Mouse (Mus musculus) CH12.LX (cell line): Measurements from ENCODE around the gene Ubl3.

ENCODE experiments used
- CTCF ChIP-seq, 2 experiments: IDR thresholded peaks in 1 of 2; conservative IDR thresholded peaks in 1 of 2; 2 replicates each; pipeline ENCODE4 v1.5.1; 2011 to 2012; ENCODE audit warnings: low read depth in 2 of 2, low read length in 2 of 2, improper control_type of control experiment in 1 of 2, inconsistent platforms in 1 of 2, mild to moderate bottlenecking in 1 of 2, moderate library complexity in 1 of 2
- E2F4 ChIP-seq: IDR thresholded peaks from 2 replicates; pipeline ENCODE4 v1.6.1; 2011; ENCODE audit warnings: low read depth, low read length, improper control_type of control experiment; ENCODE audit not compliant: insufficient replicate concordance
- EP300 ChIP-seq: IDR thresholded peaks from 2 replicates; pipeline ENCODE4 v1.6.1; 2011; ENCODE audit warnings: low read length, improper control_type of control experiment
- GABPA ChIP-seq: IDR thresholded peaks from 2 replicates; pipeline ENCODE4 v1.6.1; 2012; ENCODE audit warnings: low read depth, low read length, improper control_type of control experiment, inconsistent platforms; ENCODE audit not compliant: insufficient replicate concordance
- NRF1 ChIP-seq: IDR thresholded peaks from 2 replicates; pipeline ENCODE4 v1.6.1; 2014; ENCODE audit warnings: low read depth, mild to moderate bottlenecking, inconsistent platforms, low read length, improper control_type of control experiment, moderate library complexity
- POLR2A ChIP-seq: IDR thresholded peaks from 2 replicates; pipeline ENCODE4 v1.6.1; 2011; ENCODE audit warnings: low read depth, mild to moderate bottlenecking, improper control_type of control experiment, low read length
- POLR2AphosphoS2 ChIP-seq: IDR thresholded peaks from 2 replicates; pipeline ENCODE4 v1.6.1; 2011; ENCODE audit warnings: low read depth, low read length, improper control_type of control experiment
- RAD21 ChIP-seq: IDR thresholded peaks from 2 replicates; pipeline ENCODE4 v1.6.1; 2011; ENCODE audit warnings: low read depth, mild to moderate bottlenecking, low read length, improper control_type of control experiment, moderate library complexity
- USF1 ChIP-seq: IDR thresholded peaks from 2 replicates; pipeline ENCODE4 v1.6.1; 2014; ENCODE audit warnings: low read depth, mild to moderate bottlenecking, inconsistent platforms, low read length, improper control_type of control experiment
- ZKSCAN1 ChIP-seq: IDR thresholded peaks from 2 replicates; pipeline ENCODE4 v1.6.1; 2012; ENCODE audit warnings: low read depth, inconsistent platforms, low read length, improper control_type of control experiment, borderline replicate concordance

- TF ChIP-seq E2F4 (no peak), USF1 (no peak), CTCF (conservative IDR thresholded peaks at IDR 0.05 in 1 of 2, IDR thresholded peaks at IDR 0.05 in 1 of 2; ENCODE audit: low read depth in 2 of 2, low read length in 2 of 2) (no peak), RAD21 (no peak), POLR2A (no peak), POLR2AphosphoS2 (no peak), NRF1 (no peak), EP300 (no peak), ZKSCAN1 (no peak), GABPA (no peak)
Measured at GRCm38 (mm10) chr5:148533924-148534323, 18.7 kb downstream of the Ubl3 start.
